Mouse (Mus musculus) erythroid progenitor cell, adult 5-6 weeks (primary cell): ENCODE measurements at regions not wholly inside any gene's neighbourhood (a gene's known extent, or its start where the extent isn't known, plus 50 kb on each side); places are given as distances from the start of the nearest gene placed in this dataset.

Source experiments
- ATAC-seq: replicated peaks from 2 replicates; pipeline ENCODE4 v1.8.0; 2016; ENCODE audit warnings: moderate number of reproducible peaks, mild to moderate bottlenecking, moderate TSS enrichment, inconsistent platforms; ENCODE audit not compliant: poor library complexity, low FRiP score, severe bottlenecking

DNA sequence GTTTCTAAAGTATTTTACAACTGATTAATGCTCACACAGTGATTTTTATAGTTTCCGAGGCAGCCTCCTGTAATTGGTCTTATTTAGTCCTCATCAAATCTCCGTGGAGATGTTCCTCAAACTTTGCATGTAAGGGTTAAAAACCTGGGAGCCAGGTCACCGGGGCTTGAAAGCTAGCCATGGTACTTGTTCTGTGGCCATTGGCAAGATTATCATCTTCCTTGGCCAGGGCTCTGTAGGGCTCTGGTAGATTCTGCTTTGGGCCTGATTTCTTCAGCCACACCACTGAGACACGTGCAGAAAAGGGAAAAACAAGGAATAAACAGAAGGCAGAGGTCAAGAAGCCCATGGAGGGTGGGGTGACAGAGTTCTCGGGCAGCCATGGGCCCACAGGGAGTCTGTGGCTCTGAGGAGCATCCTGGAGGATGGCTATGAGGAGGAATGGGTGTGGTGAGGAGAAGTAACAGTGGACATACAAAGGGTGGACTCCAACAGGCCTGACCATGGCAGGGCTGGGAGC is 50.7 kb upstream of the Eps8l3 start:
- ATAC-seq, result no peak

GRCm38 (mm10) chr3:107825468-107825867 is 51.6 kb upstream of the Eps8l3 start:
- ATAC-seq, result no peak

- no peak for ATAC-seq
Measured at GRCm38 (mm10) chr3:107824378-107824777, 52.7 kb upstream of the Eps8l3 start.

GRCm38 (mm10) chr3:107823655-107824266 is 53.3 kb upstream of the Eps8l3 start:
- no peak for ATAC-seq

GRCm38 (mm10) chr3:107823177-107823576 is 53.9 kb upstream of the Eps8l3 start:
- ATAC-seq, result no peak

DNA sequence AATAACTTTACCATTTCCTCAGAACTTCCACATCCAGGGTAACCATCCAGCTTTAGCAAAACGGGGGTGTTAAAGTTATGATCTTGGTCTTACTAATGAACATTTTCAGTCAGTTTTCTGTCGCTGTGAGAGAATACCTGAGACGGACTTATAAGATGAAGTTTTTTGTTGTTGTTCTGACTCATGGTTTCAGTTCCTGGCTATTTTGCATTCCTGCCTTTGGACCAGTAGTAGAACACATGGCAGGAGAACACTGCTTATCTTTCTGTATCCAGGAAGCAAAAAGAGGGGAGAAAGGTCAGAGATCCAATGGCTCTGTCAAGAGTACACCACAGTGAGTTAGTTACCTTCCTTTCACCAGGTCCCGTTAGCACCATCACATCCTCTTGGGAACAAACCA is 54.5 kb upstream of the Eps8l3 start:
- no peak for ATAC-seq

DNA sequence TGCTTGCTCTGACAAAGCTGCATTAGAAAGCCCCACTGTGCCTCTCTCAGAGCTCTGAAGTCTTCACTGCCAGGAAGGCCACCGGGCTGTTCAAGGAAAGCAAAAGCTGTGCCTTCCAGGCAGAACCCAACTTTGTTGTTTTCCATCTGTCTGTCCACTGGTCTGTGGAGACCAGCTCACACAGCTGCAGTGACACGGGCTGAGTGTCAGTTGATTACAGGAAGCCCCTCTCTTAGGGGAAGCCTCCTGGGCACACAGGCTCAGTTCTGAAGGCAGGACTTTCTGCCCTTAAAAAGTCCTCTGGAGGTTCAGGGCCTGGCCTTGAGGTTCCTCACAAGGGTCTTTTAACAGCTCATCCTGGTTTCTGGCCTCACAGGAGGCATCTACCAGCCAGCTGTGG is 55.1 kb upstream of the Eps8l3 start:
- ATAC-seq, result no peak

DNA sequence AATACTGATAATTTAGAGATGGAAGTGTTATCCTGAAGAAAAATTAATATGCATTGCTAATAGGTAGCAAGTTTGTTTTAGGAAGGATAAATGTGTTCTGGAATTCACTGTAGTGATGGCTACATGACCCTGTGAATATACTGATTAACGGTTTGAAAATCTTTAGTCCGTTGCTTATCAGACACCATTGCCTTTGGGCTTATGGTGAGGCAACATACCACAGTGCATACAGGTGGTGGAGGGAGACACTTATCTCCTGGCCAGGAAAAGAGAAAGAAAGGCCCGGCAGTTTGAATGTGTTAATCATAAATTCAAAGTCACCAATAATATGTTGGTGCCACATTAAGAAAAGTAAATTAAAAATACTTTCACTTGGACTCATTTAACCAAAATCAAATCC is 57.4 kb upstream of the Eps8l3 start:
- ATAC-seq, result no peak

DNA sequence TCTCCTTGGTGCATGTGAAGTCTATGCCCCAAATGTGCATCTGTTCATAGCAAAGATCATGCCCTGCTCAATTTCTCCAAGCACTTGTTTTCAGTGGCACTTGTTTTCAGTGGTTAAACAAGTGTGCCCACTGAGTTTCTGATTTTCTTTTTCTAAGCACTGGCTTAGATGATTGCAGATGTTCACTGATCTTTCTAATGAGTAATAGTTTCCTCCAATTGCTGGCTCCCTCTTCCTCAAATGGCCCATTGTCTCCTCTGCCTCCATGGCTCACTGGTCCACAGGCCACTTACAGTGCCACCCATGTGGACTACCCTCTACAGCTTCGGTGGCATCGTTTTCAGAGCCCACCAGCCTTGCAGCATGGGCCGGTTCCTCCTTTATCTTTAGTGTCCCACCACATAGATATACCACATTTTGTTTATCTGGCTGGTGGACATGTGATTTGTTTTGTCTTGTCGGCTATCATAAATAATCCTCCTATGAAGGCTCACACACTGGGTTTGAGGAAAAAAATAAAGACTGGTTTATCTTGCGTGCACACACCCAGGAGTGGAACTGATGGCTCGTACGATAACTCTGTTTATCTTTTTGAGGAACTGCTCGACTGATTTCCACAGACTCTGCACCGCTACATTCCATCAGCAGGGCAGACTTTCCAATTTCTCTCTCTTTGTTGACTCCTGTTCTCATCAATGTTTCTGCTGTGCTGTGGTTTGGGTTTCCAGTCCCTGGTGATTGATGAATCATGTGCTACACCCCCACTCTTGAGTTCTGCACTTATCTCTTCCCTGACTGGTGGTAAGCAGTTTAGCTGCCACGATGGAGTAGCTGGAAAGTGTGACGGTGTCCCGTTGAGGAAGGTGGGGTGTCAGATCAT is 58.2 kb upstream of the Eps8l3 start:
- no peak for ATAC-seq

DNA sequence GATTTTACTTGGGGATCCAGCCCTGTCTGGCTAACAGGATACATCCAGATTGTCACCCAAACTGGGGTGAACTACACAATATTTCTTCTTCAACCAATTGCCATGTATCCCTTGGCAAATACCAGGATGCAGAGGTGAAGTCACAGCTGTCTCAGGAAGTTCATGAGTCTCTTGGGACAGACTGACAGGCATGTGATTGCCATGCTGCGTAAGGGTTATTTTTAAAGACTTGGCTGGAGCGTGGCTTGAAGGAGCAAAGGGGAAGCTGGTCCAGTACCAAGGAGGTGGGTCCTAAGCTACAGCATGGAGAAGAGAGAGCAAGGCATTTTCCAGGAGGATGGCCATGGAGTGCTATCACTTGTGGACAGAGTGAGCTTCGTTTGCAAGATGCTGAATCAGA is 55.8 kb upstream of the Csf1 start:
- no peak for ATAC-seq

GRCm38 (mm10) chr3:107814280-107814679 is 54.0 kb upstream of the Csf1 start:
- no peak for ATAC-seq

DNA sequence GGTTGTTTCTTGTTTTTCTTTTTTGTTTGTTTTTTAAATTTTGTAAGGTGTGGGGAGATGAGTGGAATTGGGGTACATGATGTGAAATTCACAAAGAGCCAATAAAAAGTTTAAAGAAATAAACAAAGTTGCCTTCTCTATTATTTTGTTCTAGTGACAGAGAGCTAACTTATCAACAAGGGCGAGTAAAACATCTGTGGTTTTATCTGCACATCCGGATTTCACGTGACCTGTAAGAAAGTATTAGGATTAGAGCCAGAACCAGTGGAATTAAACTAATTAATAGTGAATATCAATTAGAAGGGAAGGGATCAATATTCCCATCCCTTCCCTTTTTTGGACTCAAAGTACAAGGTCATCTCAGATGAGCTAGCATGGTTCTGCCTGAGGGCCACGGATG is 52.6 kb upstream of the Csf1 start:
- peak; percentile 58; the same call in 1 of the 2 replicates for ATAC-seq

DNA sequence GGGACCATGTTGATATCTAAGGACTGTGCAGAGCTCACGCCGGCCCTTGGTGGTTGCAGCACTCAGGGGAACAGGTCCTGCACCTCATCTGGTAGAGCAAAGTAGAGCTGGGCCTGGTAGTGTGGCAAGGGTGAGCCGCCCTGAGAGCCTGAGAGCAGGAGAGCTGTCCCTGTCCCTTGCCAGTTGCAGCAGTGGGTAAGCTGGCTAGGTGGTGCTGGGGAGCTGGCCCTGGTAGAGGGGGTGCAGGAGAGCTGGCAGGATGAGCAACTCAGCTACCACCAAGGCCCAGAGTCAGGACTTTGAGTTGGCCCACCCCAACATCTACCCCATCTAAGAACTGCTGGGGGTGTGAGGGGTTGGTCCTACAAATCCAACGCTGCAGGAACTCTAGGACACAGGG is 52.1 kb upstream of the Csf1 start:
- ATAC-seq, result peak; percentile 48

GRCm38 (mm10) chr3:107810452-107811050 is 50.3 kb upstream of the Csf1 start:
- no peak for ATAC-seq
